Mouse (Mus musculus): ENCODE results near the gene Snd1.

Gene Snd1

DNA sequence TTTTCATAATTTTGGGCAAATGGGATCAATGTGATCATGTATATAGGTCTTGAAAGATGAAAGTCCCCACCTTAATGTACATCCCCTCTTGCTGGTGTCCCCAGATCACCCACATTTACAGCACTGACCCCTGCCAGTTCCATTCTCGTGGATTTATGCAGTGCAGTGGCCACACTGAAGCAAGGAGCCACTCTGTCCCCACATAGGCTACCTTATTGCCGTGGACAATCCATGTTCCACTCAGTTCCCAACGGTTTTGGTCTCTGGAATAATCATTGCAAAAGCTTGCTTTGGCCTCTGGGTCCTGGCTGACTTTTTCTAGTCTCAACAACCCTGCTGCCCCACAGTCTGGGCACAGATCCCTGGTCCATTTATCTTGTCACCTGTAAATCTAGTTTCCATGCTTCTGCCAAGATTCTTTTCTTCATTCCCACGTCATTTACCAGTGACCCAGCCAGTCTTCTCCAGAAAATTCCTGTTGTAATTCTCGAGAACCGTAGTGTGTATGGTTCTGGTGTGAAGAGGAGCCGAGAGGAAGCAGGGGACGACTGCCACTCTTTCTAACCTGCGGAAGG is 375.5 kb downstream of the Snd1 start:
- Histone ChIP-seq H3K27me3 (ENCODE audit: insufficient read depth, low read length) (no peaks in the 10 kb centered on the region), H3K4me3 (replicated peaks; ENCODE audit: low read length) (no peak overlapping the region), H3K9me3 (ENCODE audit: low read length) (no peaks in the 10 kb centered on the region), H3K4me1 (replicated peaks; ENCODE audit: low read depth, low read length) (peaks cover 5% of the 10 kb centered on the region; the same call in 1 of the 2 replicates), H3K36me3 (ENCODE audit: insufficient read depth, low read length) (peaks cover 16% of the 10 kb centered on the region)
- no peak for TF ChIP-seq NANOG (IDR thresholded peaks at IDR 0.05; ENCODE audit: borderline replicate concordance, low read length)
- no peak for TF ChIP-seq POU5F1 (IDR thresholded peaks at IDR 0.05; ENCODE audit: borderline replicate concordance, low read length)
- TF ChIP-seq CTCF (conservative IDR thresholded peaks at IDR 0.05; ENCODE audit: low read length), result no peak

DNA sequence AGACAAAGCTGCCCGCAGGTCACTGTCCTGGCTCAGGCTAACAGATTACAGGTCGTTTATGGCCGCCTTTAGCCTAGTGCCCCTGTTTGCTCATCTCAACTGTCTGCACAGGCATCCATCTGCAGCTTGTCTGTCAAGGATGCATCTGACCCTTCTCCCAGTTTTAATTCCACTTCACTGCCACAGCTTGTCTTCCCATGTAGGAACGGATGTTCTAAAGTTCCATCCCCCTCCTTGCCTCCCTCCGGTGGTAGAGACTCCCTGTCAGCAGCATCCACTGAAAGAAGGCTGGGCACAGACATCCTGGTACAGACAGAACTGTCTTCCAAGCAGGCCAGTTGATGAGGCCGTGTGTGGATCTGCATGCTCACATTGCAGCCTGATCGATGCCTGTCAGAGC is 377.4 kb downstream of the Snd1 start:
- Histone ChIP-seq H3K27me3 (ENCODE audit: insufficient read depth, low read length) (no peaks in the 10 kb centered on the region), H3K36me3 (ENCODE audit: insufficient read depth, low read length) (peaks cover 16% of the 10 kb centered on the region), H3K4me3 (replicated peaks; ENCODE audit: low read length) (no peak overlapping the region), H3K4me1 (replicated peaks; ENCODE audit: low read depth, low read length) (peaks cover 7% of the 10 kb centered on the region; the same call in 1 of the 2 replicates), H3K9me3 (ENCODE audit: low read length) (no peaks in the 10 kb centered on the region)
- TF ChIP-seq POU5F1 (IDR thresholded peaks at IDR 0.05; ENCODE audit: borderline replicate concordance, low read length) (no peak), CTCF (conservative IDR thresholded peaks at IDR 0.05; ENCODE audit: low read length) (no peak), NANOG (IDR thresholded peaks at IDR 0.05; ENCODE audit: borderline replicate concordance, low read length) (no peak)

DNA sequence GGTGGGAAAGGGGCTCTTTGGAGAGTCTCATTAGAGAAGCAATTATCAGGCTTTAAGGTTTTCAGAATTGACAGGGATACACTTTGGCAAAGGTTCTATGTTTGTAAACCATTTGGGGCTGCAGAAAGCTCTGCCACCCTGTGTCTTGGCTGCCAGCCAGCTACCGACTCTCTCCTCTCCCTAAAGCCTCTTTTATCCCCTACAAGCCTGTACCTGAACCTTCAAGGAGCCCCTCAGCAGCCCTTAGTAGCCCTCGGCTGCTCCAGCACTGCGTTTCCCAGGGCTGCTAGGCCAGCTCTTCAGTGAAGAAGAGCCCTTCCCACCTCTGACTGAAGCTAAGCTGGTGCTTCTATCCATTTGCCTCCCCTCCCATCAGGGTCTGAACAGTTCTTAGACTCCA is 378.2 kb downstream of the Snd1 start:
- H3K27me3 ChIP-seq (ENCODE audit: insufficient read depth, low read length), result no peaks in the 10 kb centered on the region
- TF ChIP-seq CTCF (conservative IDR thresholded peaks at IDR 0.05; ENCODE audit: low read length) (no peak), NANOG (IDR thresholded peaks at IDR 0.05; ENCODE audit: borderline replicate concordance, low read length) (no peak), POU5F1 (IDR thresholded peaks at IDR 0.05; ENCODE audit: borderline replicate concordance, low read length) (no peak)

DNA sequence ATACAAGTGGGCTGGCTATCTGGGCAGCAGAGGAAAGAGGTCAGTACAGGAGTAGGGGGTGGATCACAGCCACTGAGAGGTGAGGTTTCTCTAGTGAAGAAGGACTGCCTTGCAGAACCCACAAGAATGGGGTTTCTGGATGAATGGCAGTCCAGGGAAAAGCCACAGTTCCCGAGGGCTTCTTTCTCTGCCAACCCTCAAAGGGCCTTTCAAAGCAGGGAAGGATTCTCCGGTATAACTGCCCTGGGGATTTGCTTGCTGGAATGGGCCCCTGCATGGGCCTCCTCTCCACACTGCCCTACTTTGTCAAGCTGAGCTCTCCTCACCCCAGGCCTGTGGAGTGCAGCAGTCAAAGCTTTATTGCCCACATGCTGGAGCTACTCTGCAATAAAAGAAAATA is 378.7 kb downstream of the Snd1 start:
- peaks cover 7% of the 10 kb centered on the region; the same call in 1 of the 2 replicates for H3K4me1 ChIP-seq (replicated peaks; ENCODE audit: low read depth, low read length)
- peaks cover 16% of the 10 kb centered on the region for H3K36me3 ChIP-seq (ENCODE audit: insufficient read depth, low read length)
- no peak overlapping the region for H3K4me3 ChIP-seq (replicated peaks; ENCODE audit: low read length)
- TF ChIP-seq NANOG (IDR thresholded peaks at IDR 0.05; ENCODE audit: borderline replicate concordance, low read length) (no peak), POU5F1 (IDR thresholded peaks at IDR 0.05; ENCODE audit: borderline replicate concordance, low read length) (no peak), CTCF (conservative IDR thresholded peaks at IDR 0.05; ENCODE audit: low read length) (no peak)
- no peaks in the 10 kb centered on the region for H3K27me3 ChIP-seq (ENCODE audit: insufficient read depth, low read length)
- H3K9me3 ChIP-seq (ENCODE audit: low read length), result no peaks in the 10 kb centered on the region

More for the DNA sequence above, 378.2 kb downstream of the Snd1 start:
- Histone ChIP-seq H3K36me3 (ENCODE audit: insufficient read depth, low read length) (peaks cover 16% of the 10 kb centered on the region), H3K4me3 (replicated peaks; ENCODE audit: low read length) (no peak overlapping the region), H3K9me3 (ENCODE audit: low read length) (no peaks in the 10 kb centered on the region), H3K4me1 (replicated peaks; ENCODE audit: low read depth, low read length) (peaks cover 7% of the 10 kb centered on the region; the same call in 1 of the 2 replicates)

DNA sequence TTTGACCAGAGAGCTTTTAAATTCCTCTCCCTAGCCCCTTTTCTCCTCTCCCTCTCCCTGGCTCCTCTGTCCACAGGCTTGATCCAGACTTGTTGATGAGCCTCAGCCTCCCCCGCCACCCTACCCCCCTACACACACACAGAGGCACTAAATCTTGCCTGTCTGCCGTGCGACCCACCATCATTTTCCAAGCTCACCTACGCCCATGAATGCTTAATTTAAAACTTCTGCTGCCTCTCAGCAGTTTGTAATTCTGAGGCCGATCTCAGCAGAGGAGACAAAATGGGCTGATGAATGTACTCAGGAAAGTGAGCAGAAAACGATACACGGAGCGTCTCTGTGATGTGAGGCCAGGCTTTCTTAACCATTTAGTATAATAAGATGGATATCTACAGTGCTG is 379.7 kb downstream of the Snd1 start:
- H3K27me3 ChIP-seq (ENCODE audit: insufficient read depth, low read length), result no peaks in the 10 kb centered on the region
- TF ChIP-seq CTCF (conservative IDR thresholded peaks at IDR 0.05; ENCODE audit: low read length) (no peak), NANOG (IDR thresholded peaks at IDR 0.05; ENCODE audit: borderline replicate concordance, low read length) (no peak), POU5F1 (IDR thresholded peaks at IDR 0.05; ENCODE audit: borderline replicate concordance, low read length) (no peak)
- H3K4me3 ChIP-seq (replicated peaks; ENCODE audit: low read length), result no peak overlapping the region
- peaks cover 16% of the 10 kb centered on the region for H3K36me3 ChIP-seq (ENCODE audit: insufficient read depth, low read length)
- peaks cover 10% of the 10 kb centered on the region for H3K4me1 ChIP-seq (replicated peaks; ENCODE audit: low read depth, low read length)
- H3K9me3 ChIP-seq (ENCODE audit: low read length), result no peaks in the 10 kb centered on the region

DNA sequence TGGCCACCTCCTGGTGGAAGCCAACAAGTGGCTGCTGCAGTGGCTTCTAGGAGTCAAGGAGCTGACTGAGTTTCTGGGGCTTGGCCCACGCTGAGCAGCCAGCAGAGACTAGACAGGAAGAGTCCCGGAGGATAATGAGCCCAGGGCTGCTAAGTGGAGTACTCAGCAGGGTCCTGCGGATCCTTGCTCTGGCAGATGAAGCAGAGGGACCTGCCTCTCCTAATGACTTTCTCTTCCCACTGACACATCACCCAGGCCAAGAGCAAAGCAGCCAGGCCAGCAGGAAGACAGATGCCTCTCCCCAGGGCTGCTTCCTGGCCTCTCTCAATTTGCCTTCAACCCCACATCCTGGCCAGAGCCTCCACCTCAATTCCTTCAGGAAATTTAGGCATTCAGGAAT is 380.5 kb downstream of the Snd1 start:
- H3K27me3 ChIP-seq (ENCODE audit: insufficient read depth, low read length), result no peaks in the 10 kb centered on the region
- no peaks in the 10 kb centered on the region for H3K9me3 ChIP-seq (ENCODE audit: low read length)
- H3K4me3 ChIP-seq (replicated peaks; ENCODE audit: low read length), result no peak overlapping the region
- H3K4me1 ChIP-seq (replicated peaks; ENCODE audit: low read depth, low read length), result peaks cover 18% of the 10 kb centered on the region
- no peak for TF ChIP-seq CTCF (conservative IDR thresholded peaks at IDR 0.05; ENCODE audit: low read length)
- peaks cover 16% of the 10 kb centered on the region for H3K36me3 ChIP-seq (ENCODE audit: insufficient read depth, low read length)

DNA sequence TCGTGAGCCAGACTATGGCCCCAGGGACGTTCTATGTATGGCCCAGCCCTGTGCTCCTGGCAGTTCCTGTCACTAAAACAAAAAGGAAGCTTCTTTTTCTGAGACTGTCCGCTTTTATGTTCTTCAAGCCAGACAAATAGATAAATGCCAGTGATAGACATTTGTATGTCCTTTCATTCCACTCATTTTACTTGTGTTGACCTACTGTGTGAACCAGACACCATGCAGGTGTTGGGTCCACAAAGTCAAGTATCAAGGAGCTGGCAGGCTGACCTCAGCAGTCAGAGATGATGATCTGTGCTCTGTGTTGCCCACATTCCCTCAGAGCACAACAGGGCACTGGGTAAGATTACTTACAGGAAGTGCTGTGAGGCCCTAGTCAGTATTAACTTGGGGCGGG is 381.9 kb downstream of the Snd1 start:
- Histone ChIP-seq H3K4me1 (replicated peaks; ENCODE audit: low read depth, low read length) (peaks cover 21% of the 10 kb centered on the region), H3K27me3 (ENCODE audit: insufficient read depth, low read length) (no peaks in the 10 kb centered on the region), H3K4me3 (replicated peaks; ENCODE audit: low read length) (no peak overlapping the region), H3K9me3 (ENCODE audit: low read length) (no peaks in the 10 kb centered on the region), H3K36me3 (ENCODE audit: insufficient read depth, low read length) (peaks cover 12% of the 10 kb centered on the region; the same call in 1 of the 2 replicates)
- TF ChIP-seq NANOG (IDR thresholded peaks at IDR 0.05; ENCODE audit: borderline replicate concordance, low read length) (no peak), POU5F1 (IDR thresholded peaks at IDR 0.05; ENCODE audit: borderline replicate concordance, low read length) (no peak), CTCF (conservative IDR thresholded peaks at IDR 0.05; ENCODE audit: low read length) (no peak)

DNA sequence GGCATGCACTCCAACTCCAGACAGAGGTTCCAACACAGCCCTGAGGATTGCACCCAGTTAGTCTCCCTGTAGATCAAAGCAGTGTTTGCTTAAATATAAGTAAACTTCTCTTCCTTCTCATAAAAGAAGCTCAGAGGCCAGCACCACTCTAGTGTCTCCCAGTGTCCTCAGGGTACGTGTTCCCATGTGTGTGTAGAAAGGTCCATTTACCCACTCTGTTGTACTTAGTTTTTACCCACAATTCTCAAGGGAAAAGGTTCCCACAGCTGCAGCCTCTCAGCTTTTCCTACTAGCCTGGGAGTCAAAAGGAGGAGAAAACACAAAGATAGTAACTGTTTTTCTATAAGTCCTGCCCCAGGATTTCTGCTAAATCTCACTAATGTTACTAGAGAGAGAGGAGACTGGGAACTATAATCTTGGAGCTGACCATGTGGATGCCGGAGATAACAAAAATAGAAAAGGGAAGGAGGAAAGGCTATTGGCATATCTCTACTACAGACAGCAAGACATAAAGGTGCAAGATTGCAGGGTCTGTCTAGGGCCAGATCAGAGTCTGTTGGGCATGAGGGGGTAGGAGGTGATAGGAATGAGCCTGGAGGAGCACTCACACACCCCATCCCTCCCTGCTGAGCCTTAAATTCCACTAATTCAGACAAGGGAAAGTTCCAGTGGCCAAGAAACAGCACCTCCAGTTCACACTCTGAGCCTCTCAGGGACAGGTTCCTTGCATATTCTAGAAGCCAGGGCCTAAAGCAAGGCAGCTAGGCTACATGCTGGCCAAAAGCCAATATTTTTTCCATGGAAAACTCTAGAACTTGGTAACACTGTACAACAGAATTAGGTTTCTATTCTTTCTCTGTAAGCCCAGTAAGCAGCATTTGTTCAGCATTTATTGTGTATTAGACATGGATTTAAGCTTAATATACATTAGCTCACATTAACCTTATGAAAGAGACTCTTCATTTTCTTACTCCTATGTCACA is 382.6 kb downstream of the Snd1 start:
- peaks cover 13% of the 10 kb centered on the region for H3K36me3 ChIP-seq (ENCODE audit: insufficient read depth, low read length)
- peaks cover 21% of the 10 kb centered on the region for H3K4me1 ChIP-seq (replicated peaks; ENCODE audit: low read depth, low read length)
- no peak for TF ChIP-seq CTCF (conservative IDR thresholded peaks at IDR 0.05; ENCODE audit: low read length)
- no peak for TF ChIP-seq NANOG (IDR thresholded peaks at IDR 0.05; ENCODE audit: borderline replicate concordance, low read length)
- TF ChIP-seq POU5F1 (IDR thresholded peaks at IDR 0.05; ENCODE audit: borderline replicate concordance, low read length), result no peak
- no peak overlapping the region for H3K4me3 ChIP-seq (replicated peaks; ENCODE audit: low read length)
- H3K9me3 ChIP-seq (ENCODE audit: low read length), result no peaks in the 10 kb centered on the region
- no peaks in the 10 kb centered on the region for H3K27me3 ChIP-seq (ENCODE audit: insufficient read depth, low read length)

Data from E14TG2a.4 (cell line).